Mouse (Mus musculus): ENCODE measurements around the gene Tie1. TPM values are rescaled to one million over a fixed set of nuclear protein-coding genes. Genes with fewer than 3 reads are reported as not detected.

The Tie1 gene
- total RNA-seq, 4 experiments from 2014 or later = 6.7 to 7.5 (median 7.3) TPM

Other genes starting within 250 kb of the Tie1 start
- 10 to 100 TPM; 78.3 to 80.3 (median 78.9) TPM for gene Ptprf, start 198.7 kb downstream of the Tie1 start, total RNA-seq (2022)
- 10 to 100 TPM; 34.8 to 56.1 (median 42.5) TPM for gene Szt2, start 80.8 kb downstream of the Tie1 start, total RNA-seq (2022)
- gene Med8, start 80.7 kb downstream of the Tie1 start, total RNA-seq (2022) = 10 to 100 TPM; 54.8 to 59.6 (median 56.1) TPM
- 10 to 100 TPM; 25.4 to 28.1 (median 27.1) TPM for gene Elovl1, start 62.0 kb downstream of the Tie1 start, total RNA-seq (2022)
- gene Cdc20, start 52.7 kb downstream of the Tie1 start, total RNA-seq (2022) = 1 to 10 TPM in 1 of 4 experiments, under 1 TPM in 3; 0.29 to 1.4 (median 0.57) TPM
- gene Mpl, start 32.5 kb downstream of the Tie1 start, total RNA-seq (2022) = under 1 TPM in 1 of 4 experiments, not detected in 3; 0.21 TPM
- gene 2610528J11Rik, start 36.9 kb upstream of the Tie1 start, total RNA-seq (2022) = not detected
- gene Tmem125, start 54.0 kb upstream of the Tie1 start, total RNA-seq (2022) = 1 to 10 TPM; 5.4 to 9.7 (median 8.7) TPM
- gene Cfap57, start 130.7 kb upstream of the Tie1 start, total RNA-seq (2022) = 1 to 10 TPM in 3 of 4 experiments, under 1 TPM in 1; 0.68 to 1.3 (median 1.1) TPM
- 10 to 100 TPM; 49.7 to 59.9 (median 54.7) TPM for gene Ebna1bp2, start 130.7 kb upstream of the Tie1 start, total RNA-seq (2022)
- gene Olfr62, start 168.9 kb upstream of the Tie1 start, total RNA-seq (2022) = not detected
- gene Olfr1342, start 202.7 kb upstream of the Tie1 start, total RNA-seq (2022) = not detected
- not detected for gene Olfr1341, start 213.5 kb upstream of the Tie1 start, total RNA-seq (2022)
- gene Olfr1340, start 230.1 kb upstream of the Tie1 start, total RNA-seq (2022) = not detected
- gene Olfr1339, start 242.1 kb upstream of the Tie1 start, total RNA-seq (2022) = not detected

All from layer of hippocampus, adult 8-10 months (tissue).